Mouse (Mus musculus) thymus, postnatal 36 days (tissue): Measurements from ENCODE around the gene Lat.
"Not testable (repeated sequence)": the region's sequence is repeated elsewhere in the genome, so short reads cannot be mapped to it uniquely, and the experiment has no call there.

ENCODE experiments used
- DNase-seq, 2 experiments: peaks; one replicate each; pipeline ENCODE4 v3.0.0; 2022; ENCODE audit warnings: mixed read lengths in 2 of 2

The Lat gene

DNA sequence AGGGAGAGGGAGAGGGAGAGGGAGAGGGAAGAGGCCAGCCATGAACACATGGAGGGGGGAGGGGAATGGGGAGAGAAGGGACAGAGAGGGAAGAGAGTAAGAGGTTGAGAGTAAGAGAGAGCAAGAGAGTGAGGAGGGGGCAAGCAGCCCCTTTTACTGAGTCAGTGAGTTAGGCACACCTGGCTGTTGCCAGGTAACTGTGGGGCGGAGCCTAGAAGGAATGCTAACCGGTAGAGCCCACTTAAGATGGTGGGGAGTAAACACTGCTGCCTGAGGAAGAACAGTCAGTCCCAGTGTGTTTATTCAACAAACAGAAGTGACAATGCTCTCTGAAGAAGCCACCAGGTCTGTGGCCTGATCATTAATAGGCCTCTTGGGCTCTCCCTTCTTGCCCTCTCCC lies 38.7 kb downstream of the Lat start:
- DNase-seq = peak; percentile 29 to 39

DNA sequence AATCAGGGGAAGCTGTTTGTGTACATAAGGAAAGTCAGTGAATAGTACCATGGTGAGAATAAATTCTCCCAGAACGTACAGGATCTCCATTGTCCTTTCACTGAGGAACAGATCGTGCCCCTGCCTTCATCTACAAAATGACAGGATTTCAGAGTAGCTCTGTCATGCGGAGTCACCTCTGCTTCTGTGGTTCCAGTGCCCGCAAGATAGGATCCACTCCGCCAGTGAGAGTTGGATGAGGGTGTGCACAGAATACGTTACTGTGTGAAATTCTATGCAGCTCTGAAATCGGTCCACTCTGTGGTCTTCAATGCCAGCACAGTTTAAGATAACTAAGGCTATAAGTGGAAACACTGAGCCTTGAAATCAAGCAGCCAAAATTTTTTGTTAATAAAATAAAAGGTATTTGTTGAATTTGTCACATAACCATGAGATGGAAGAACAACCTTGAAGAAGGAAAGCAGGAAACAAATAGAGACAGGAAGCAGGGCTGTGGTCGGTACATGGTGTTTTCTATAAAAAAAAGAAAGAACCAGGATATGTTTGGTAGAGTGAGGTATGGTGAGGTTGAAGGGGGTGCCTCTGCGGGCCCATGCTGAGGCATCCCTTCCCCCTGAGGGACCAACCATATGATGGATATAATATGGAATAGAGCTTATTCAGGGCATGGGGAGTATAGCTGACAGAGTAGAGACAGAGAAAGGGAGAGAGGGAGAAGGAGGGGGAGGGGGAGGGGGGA lies 39.3 kb downstream of the Lat start:
- peak; percentile 39 to 54 for DNase-seq

DNA sequence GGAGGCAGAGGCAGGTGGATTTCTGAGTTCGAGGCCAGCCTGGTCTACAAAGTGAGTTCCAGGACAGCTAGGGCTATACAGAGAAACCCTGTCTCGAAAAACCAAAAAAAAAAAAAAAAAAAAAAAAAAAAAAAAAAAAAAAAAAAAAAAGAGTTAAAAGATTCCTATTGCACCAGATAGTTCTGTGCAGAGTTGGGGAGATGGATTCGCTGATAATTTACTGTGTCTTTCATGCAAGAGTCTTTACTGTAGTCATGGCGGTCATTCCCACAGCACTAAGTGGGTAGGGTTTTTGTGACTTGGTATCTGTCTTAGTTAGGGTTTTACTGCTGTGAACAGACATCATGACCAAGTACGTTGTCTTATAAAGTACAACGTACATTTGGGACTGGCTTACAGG lies 40.5 kb downstream of the Lat start:
- DNase-seq = not testable (repeated sequence)

DNA sequence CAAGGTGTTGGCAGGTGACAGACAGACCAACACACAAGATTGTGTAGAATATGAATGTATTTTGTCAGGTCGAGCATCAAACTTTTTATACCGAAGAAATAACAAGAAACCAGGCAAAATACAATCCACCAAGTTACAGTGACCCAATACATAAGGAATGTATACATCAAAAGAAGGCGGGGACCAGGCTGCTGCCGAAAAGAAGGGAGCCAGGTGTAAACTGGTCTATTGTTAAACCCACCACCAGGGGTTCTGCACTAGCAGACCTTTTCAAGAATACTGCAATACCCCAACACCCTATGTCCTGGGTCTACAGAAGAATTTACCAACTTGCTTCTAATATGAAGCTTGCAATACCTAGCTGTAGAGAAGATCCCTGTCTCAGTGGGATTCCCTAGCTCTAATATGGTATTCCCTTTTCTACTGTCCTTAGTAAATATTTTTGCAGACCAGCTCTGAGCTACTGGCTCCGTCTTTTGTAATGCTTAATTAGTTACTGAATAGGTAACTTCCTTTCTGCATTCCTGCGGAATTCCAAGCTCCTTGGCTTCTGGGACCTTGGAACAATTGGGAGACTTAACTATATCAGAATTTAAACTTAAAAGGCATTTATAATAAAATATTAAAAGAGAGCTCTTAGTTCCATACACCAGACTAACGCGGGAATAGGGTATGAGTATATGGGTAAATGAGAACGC lies 43.6 kb downstream of the Lat start:
- not testable (repeated sequence) for DNase-seq

DNA sequence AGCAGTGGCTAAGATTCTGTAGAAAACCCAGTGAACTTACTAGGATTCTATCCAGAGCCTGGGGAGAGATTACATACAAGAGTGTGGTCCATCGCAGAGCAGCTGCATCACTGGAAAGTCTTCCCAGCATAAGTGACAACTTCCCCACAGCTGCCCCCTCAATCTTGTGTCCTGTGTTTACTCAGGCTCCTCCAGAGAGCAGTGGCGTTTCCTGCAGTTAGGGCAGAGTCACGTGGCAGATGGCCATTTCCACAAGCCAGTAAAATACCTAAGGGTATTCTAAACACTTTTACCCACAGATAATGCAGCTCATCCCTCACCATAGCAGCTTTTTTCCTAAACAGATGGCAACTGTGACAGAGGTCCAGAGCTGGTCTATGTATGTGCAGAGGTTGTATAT lies 44.6 kb downstream of the Lat start:
- DNase-seq = no peak

DNA sequence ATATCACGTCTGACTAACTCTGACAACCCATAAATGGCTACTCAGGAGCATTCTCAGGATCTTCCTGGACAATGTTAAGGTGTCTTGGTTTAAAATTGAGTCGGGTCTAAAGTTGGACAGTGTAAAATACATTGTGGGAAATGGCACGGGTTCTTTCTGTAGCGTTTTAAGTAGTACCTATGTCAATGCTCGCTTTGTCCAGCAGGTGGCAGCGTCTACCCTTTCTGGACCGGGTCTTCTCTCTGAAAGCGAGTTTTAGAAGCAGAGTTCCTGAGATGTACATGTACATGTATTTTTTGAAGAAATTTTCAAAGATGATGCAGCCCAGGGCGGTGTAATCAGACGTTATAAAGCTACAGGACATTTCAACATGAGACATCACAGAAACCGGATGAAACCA lies 45.6 kb downstream of the Lat start:
- DNase-seq = peak; percentile 82 to 86

DNA sequence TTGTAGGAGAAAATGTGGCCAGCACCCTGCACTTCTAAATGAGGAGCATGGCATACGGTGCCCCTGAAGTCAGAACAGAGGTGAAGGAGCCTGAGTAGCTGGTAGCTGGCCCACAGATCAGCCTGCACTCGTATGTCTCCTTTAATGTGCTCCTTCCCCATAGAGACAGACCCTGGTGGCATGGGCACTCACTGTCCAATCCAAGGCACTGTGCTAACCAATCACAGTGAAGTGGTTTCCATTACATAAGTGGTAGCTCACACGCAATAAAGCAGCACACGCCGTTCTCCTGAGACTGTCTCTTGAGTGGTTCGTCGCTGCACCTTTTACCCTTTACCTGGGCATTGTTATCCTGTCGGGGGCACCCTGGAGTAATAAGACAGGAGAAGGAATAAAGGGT lies 55.1 kb downstream of the Lat start:
- DNase-seq = no peak
